Mouse (Mus musculus) mouse trophoblast stem cell (cell line): Measurements from ENCODE around the gene Cyp11a1.

ENCODE experiments used
- in situ Hi-C, 2 experiments: fragments of 300-500 bp; cut with MseI, MboI; formaldehyde crosslinking; loops; 2 replicates in 1 of 2; 3 replicates in 1 of 2; pipeline ENCODE4 v1.15.1; 2025

The Cyp11a1 gene

DNA sequence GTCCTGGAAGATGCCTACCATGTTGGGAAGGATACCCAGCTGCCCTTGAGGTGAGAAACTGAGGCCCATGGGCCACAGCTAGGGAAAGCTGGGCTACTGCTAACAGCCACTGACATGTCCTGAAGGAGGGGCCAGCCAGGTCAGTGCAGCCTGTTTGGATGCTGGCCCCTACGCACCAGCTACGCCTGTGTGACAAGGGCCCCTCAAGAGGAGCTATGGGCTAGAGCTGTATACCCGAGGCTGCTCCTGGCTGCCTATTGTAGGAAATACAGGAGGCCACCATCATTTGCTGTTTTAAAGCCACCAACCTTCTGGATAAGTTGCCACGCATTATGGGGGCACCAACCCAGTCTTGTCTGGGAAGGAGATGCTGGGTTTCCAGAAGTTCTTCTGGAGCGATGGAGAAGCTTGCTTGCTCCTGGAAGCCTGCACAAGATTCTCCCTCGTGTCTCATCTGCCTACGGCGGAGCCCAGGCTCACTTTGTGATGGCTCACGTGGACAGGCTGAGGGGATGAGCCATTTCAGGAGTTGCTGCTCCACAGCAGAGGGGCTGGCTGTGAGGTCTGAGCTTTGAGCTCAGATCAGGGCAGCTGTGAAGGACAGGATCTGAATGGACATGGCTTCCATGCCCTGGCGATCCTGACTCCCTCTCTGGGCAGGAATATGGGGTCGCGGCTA, 2.3 kb downstream of the Cyp11a1 start:
- in situ Hi-C loops = no loop called here

DNA sequence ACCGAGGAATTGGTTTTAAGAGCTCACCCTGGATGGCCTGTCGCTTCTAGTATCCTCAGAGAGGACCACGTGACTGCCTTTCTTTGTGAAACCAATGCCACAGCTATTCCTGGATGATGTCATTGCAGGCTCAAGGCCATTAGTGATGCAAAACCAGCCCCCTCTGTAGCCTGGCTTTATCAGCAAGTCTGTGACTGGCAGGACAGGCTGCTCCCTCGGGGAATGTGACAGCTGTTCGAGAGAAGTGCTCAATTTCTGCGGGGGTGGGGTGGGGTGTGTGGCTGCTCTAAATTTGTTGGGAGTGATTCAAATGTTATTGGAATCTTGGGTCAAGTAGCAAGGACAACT, 2.8 kb downstream of the Cyp11a1 start:
- in situ Hi-C loops = no loop called here

DNA sequence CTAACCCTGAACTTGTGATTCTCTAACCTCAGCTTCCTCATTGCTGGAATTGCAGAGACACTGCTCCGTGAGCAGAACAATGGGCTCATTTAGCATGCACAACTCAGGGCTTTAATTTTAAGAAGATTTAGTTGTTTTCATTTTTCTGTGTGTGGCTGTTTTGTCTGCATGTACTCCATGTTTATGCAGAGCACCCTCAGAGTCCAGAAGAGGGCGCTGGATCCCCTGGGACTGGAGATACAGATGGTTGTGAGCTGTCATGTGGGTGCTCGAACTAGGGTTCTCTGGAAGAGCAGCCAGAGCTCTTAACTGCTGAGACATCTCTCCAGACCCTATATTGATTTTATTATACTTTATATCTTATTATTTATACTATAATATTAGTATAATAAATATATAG, 3.4 kb downstream of the Cyp11a1 start:
- in situ Hi-C loops = no loop called here

DNA sequence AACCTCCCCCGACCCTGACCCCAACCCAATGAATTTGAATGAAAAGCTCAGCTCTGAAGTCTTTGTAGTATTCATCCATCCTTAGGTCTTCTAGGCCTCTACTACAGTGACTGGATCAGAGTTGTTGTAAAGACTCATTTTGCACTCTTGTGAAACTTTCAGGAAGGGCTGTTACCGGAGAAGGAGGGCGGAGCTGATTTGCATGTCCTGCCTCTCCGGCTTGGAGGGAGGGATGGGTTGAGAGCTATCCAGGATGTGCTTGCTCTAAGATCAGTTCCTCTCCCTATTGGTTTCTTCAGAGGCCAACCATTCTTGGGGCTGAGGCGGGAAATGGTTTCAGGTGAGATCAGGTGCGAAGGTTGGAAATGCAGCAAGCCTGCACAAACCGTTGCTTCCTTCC, 4.8 kb downstream of the Cyp11a1 start:
- in situ Hi-C loops = no loop called here

DNA sequence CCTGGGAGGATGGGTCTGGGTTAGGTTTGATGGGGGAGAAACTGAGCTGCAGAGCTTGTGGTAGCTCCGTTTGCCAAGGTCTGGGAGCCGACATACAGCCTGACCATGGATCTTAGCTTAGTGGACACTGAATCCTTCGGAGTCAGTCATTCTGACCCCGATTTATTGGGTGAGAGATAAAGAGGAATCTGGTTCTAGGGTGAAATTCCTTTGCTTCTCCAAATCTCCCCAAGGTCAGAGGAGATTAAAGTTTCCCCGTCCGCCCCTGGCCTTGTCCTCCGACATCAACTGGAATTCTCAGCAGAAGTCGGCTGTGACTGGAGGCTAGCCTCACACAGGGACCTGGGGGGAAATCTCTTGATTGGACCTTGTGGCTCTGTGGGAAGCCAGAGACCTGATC, 5.3 kb downstream of the Cyp11a1 start:
- in situ Hi-C loops = no loop called here

DNA sequence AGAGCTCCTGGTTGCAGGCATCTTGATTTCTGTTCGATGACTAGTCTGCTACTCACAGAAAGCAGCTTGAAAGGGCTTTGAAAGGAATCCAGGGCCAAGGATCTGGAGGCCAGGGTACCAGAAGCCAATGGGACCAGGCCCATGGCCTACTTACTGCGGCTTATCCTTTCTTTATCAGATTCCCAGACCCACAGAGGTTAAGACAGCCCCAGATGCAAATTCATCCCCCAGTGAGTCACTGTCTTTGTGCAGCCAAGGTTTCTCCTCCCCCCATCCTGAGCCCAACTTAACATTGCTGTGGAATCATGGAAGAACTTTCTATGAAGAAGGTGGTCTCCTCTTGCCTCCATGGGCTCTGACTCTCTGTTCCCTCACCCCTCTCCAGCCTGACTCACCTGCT, 6.3 kb downstream of the Cyp11a1 start:
- in situ Hi-C loops = no loop called here

DNA sequence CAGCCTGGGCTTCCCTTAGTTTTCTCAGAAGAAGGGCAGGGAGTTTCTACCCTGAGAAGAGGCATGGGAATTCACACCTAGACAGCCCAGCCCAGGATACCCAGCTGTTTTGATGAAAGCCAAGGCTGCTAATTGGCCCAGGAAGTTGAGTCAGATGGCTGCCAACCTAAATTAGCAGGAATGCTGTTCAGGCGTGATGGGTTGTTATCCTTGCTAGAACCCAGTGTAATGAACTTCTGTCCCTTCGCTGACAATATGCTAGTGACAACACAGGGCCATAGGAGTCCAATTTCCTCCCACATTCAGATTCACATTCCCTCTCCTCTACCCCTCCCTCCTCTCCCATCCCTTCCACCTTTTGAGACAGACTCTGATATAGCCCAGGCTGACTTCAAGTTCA, 6.7 kb downstream of the Cyp11a1 start:
- in situ Hi-C loops = no loop called here

DNA sequence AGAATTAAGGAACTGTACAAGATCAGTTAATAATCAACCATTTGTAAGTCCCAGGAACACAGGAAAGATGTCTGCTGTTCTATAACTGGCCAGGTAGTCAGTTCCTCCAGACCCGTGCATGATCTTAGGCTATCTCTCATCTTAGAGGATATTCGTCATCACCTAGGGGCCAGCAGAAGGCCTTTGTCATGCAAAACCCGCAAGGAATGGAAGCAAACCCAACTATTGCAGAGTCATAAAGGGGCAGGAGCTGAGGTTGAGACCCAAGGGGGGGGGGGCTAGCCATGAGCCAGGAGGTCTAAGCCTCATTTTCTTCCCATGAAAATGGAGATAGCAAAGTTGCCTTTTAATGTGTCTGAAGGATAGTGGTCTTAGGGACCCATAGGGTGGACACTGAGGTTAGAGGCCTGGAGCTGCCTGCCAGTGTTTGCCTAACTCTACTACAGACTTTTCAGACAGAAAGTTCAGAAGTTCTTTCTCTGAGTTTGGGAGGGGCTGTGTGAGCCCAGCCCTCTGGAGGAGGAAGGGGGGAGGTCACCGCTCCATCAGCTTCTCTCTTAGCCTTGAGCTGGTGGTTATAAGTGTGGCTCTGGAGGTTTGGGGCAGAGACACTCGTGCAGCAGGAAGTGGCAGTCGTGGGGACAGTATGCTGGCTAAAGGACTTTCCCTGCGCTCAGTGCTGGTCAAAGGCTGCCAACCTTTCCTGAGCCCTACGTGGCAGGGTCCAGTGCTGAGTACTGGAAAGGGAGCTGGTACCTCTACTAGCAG, 8.4 kb downstream of the Cyp11a1 start:
- in situ Hi-C loops = no loop called here

DNA sequence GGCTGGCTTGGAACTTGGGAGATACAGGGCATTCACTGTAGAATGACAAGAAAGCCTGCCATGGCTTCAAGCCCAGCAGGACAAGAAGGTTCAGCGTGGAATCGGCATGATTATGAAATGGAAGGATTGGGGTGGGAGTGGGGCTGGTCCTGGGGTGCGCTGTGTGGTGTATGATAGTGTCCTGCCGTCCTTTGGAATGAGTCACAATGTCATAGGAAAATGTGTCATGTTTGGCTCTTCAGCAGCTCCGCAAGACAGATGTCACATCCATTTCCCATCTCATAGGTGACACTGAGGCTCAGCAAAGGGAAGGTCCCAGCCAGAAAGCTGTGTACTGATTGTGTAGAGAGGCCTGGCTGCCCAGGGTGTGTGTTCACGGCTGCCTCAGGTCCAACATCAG, 9.6 kb downstream of the Cyp11a1 start:
- in situ Hi-C loops = no loop called here

DNA sequence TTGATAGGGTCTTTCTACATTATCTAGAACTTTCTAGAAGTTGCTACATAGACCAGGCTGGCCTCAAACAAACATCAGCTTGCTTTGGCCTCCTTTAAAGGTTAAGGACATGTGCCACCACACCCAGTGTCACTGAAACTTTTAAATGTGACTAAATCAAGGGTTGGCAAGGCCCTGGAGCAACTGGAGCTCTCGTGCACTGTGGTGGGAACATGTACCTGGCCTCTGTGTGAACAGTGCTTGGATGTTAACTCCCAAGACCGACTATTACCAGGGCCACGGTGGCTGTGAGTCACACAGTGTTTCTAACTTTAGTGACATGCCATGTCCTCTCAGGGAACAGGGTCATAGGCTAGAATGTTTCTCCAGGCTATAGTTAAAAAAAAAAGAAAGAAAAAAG, 10.8 kb downstream of the Cyp11a1 start:
- in situ Hi-C loops = no loop called here

DNA sequence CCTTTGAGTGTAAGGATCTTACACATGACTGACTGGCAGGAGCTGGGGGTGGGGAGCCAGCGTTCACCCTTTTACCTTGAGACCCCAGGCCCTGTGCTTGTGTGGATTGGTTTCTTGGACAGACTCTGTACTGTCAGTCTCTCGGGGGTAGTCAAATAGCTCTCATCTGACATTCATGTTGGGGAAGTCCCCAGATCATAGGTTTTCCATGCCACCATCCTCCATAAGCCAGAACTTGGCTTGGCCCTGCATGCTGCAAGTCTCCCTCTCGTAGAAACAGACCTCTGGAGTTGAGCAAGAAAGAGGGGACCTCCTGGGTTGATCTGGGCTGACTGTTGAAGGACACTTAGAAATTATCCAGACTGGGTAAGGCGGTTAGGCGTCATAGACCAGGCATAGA, 12.2 kb downstream of the Cyp11a1 start:
- in situ Hi-C loops = no loop called here

DNA sequence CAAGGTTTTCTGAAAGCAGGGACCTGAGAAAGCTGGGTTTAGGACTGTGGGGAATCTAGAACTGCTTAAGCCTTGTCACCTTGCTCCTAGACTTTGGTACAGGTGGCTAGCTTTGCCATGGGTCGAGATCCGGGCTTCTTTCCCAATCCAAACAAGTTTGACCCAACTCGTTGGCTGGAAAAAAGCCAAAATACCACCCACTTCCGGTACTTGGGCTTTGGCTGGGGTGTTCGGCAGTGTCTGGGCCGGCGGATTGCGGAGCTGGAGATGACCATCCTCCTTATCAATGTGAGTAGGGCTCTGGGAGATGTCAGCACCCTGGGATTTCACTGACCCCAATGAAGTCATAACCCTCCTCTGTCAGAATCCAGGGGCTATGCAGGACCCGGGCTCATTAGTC, 19.8 kb downstream of the Cyp11a1 start:
- in situ Hi-C loops = no loop called here

DNA sequence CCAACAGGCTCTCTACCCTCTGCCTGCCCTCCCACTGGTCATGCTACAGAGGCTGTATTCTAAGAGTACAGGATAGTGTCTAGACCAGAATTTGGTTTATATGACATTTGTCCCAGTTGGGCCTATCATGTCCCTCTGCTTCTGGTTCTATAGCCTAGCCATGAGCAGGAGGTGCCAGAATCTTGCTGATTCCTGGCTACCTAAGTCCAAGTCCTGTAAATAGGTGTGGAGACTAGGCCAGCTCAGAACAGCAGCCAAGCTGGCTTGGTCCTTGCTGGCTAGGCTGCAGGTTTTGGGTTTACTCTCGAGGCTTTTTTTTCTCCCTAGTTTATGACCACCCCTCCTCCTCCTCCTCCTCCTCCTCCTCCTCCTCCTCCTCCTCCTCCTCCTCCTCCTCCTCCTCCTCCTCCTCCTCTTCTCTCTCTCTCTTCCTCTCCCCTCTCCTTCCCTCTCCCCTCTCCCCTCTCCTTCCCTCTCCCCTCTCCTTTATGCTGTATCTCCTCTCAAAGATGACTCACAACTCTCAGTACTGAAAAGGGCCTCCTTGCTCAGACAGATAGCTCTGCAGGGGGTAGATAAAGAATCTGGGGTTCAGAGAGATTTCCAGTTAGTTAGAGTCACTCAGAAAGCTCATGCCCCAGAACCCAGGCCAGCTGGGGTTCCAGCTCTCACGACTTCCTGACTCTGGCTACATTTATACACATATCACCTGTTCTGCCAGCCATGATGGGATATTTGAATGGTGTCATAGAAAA, 21.4 kb downstream of the Cyp11a1 start:
- in situ Hi-C loops = no loop called here

DNA sequence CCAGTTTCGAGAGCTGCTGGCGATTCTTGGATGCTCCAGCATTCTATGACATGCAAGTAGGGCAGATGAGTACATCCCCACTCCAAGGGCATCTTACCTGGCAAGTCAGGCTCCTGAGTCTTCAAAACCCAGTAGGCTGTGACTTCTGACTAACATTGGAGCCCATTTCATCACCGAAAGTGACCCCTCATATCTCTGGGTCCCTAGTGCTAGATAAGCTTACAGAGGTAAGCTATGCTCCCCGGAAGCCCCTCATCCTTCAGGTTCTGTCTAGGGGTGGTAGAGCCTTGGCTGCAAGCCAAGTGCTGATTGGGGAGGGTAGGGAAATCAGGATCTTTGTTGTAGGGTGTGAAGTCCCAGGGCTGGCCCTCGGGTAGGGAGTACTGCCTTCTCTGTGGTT, 22.6 kb downstream of the Cyp11a1 start:
- in situ Hi-C loops = no loop called here

DNA sequence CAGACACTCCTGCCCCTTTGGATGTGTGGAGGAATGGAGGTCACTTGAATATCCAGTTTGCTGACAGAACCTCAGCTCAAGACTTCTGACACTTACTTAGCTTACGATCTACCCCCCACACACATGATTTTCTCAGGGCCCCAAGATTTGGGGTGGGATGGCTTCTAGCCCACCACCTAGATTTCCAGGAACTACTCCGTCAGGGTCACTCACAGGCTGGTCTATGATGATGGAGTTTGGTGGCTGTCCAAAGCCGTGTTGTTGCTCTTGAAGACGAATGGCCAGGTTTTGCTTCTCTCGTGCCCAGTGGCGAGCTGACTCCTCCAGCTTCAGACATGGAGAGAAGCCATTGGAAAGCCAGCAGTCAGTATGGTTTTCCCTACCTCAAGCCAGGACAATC, 23.4 kb downstream of the Cyp11a1 start:
- in situ Hi-C loops = no loop called here

DNA sequence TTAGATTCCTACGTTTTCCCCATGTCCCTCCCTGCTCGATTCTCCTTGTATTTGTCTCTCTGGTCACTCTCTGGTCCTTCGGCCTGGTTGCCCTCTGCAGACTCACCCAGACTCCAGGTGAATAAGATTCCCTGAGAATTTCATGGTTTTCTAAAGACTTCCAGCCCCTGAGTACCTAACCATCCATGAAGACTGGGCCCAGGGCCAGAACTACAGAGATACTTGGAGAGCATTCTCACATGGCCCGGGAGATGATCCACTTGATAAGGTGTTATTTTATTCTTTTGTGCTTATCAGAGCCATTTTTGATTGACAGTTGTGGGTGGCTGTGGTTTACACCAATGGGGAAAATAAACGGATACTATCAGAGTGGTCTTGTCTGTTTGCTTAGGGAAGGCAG, 25.7 kb downstream of the Cyp11a1 start:
- in situ Hi-C loops = no loop called here

DNA sequence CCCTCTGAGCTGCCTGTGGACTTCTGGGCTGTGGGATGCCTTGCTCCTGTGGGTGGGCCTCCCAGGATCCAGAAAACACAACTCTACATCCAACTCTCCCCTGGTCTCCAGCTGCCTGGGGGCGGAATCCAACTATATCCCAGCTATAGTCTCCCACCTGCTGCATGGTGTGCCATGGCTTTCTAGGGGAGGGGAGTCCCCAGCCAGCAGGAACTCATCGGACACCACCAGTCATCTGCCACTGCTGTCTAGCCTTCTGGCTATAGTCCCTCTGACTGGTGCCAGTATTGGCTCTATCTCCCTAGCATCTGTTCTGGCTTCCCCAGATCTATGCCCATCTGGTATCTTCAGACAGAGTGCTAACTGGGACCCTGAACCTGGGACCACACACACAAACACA, 29.3 kb downstream of the Cyp11a1 start:
- in situ Hi-C loops = loop anchor here in 1 of 2 experiments (5.0 kb wide), 1 partner anchor 167 kb away; the partner anchor contains the start of genes Islr and Islr2

DNA sequence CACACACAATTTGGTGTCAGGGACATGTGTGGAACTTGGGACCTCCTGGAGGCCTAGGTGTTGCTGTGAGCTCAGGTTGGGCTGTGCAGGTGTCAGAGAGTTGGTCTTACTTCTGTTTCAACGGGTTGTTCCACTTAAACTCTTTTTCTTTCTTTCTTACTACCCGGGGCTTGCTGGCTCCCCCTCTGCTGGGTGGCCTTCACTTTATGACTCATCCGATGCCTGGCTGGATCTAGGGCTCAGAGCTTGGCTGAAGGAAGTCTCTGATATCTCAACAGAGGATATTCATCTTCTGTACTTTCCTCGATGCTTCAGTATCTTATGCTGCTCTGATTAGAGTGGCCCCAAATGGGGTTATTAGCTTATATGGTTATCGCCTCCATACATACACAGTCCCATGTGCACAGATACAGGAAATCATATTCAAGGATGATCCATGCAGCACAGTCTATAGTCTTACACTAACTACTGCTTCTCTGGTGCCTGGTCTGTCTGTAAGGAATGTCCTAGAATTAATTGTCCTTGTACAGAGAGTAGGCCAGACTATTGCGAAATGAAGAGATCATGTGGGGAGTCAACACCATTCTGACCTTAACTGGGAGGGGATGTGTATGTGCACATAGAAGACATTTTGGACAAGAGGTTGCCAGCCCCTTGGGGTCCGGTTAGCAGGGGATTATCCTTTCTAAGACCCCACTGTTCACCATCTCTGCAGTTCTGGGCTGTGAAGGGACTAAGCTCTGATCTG, 29.9 kb downstream of the Cyp11a1 start:
- in situ Hi-C loops = loop anchor here in 1 of 2 experiments (5.0 kb wide), 1 partner anchor 166 kb away; the partner anchor contains the start of genes Islr and Islr2

DNA sequence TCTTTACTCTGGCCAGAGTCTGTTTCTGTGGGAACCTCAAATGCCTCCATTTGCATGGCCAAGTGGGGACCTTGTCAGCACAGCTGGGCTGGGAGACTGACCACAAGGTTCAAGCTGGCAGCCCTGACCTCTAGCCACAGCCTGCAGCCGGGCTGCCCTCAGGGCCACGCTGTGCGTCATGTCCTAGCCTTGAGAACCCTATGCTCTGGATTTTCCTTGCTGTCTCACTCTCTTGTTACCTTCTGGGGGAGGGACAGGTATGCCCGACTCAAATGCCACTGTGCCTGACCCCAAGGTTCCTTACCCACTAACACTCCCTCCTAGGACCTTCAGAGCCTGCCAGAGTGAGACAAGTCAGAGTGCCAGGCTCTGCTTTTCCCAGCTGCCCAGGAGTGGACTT, 30.8 kb downstream of the Cyp11a1 start:
- in situ Hi-C loops = loop anchor here in 1 of 2 experiments (5.0 kb wide), 1 partner anchor 165 kb away; the partner anchor contains the start of genes Islr and Islr2

DNA sequence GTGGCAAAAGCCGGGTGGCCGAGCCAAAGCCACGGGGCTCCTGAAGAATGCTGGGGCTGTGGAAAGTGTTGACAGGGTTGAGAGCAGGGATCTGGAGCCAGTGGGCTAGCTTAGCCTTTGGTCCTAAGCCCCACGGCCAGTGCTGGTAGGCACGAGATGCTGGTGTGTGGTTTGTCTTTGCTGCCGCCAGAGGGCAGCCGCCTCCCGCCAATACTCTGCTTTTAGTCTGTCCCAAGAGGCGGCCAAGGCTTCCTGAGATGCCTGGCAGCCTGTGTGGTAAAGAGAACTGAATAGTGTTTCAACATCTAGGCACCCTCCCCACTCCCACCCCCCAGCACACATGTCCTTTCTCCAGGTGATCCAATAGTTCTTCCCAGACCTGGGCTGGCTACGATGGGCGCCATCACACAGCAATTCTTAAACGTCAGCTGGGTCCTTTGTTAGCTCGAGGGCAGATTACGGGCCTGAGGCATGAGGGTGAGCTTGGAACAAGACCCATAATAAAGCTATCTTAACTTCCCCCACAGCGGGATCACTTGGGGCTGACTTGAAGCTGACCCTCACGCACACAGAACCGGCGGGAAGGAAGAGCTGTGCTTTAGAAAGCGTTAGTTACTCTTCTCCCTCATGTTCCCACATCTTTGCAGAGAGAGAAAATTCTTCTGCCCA, 32.4 kb downstream of the Cyp11a1 start:
- in situ Hi-C loops = loop anchor here in 1 of 2 experiments (5.0 kb wide), 1 partner anchor 164 kb away; the partner anchor contains the start of genes Islr and Islr2

DNA sequence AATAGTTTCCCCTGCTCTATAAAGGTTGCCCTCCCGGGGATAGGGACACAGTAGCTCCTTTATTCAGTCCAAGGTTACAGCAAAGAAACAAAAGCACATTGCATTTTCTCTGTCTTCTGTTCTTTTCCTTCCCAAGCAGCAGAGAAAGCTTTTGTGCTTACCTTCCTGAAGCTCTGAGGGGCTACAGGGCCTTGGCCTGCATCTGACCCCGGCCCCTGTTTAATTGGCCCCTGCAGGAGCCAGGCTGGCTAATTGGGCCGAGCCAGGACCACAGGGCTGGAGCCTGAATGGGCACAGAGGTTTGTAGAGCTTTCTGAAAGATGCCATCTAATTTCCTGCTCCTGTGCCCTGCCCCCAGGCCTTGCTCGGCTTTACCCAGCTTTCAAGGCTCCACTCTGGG, 34.8 kb downstream of the Cyp11a1 start:
- in situ Hi-C loops = no loop called here
